Mouse (Mus musculus): ENCODE results near the gene Pkdcc. TPM values are rescaled to one million over a fixed set of nuclear protein-coding genes. Genes with fewer than 3 reads are reported as not detected.

Pkdcc gene
- polyA plus RNA-seq, 1 experiment from 2014 or later = 5.1 TPM

GRCm38 (mm10) chr17:83218722-83219121 is 3.6 kb downstream of the Pkdcc start:
- Histone ChIP-seq H3K27me3 (replicated peaks; ENCODE audit: control insufficient read depth, insufficient read depth, low read length) (no peaks in the 10 kb centered on the region), H3K9me3 (ENCODE audit: control insufficient read depth, low read length) (no peaks in the 10 kb centered on the region), H3K27ac (ENCODE audit: low read depth, low read length) (no peak overlapping the region), H3K4me2 (ENCODE audit: low read length) (peak overlapping the region; percentile 94), H3K4me3 (ENCODE audit: low read length) (no peak overlapping the region), H3K9ac (ENCODE audit: low read depth, low read length) (no peak overlapping the region), H3K36me3 (ENCODE audit: control insufficient read depth, insufficient read depth, low read length) (no peaks in the 10 kb centered on the region; the same call in 1 of the 2 replicates), H3K4me1 (ENCODE audit: control insufficient read depth, insufficient read depth, low read depth, low read length) (peaks cover 49% of the 10 kb centered on the region)
- WGBS = 67% methylated on average over 6 of the region's 6 CpGs
- no peak for ATAC-seq

GRCm38 (mm10) chr17:83219351-83220287 is 4.5 kb downstream of the Pkdcc start:
- no peak for ATAC-seq
- H3K27ac ChIP-seq (ENCODE audit: low read depth, low read length) = no peak overlapping the region
- H3K4me3 ChIP-seq (ENCODE audit: low read length) = no peak overlapping the region

GRCm38 (mm10) chr17:83220954-83221538 is 6.0 kb downstream of the Pkdcc start:
- WGBS = 86% methylated on average over 18 of the region's 18 CpGs
- no peaks in the 10 kb centered on the region for H3K9me3 ChIP-seq (ENCODE audit: control insufficient read depth, low read length)
- no peak overlapping the region for H3K27ac ChIP-seq (ENCODE audit: low read depth, low read length)
- peaks cover 41% of the 10 kb centered on the region for H3K4me1 ChIP-seq (ENCODE audit: control insufficient read depth, insufficient read depth, low read depth, low read length)
- H3K27me3 ChIP-seq (replicated peaks; ENCODE audit: control insufficient read depth, insufficient read depth, low read length) = no peaks in the 10 kb centered on the region
- H3K36me3 ChIP-seq (ENCODE audit: control insufficient read depth, insufficient read depth, low read length) = peaks cover 6% of the 10 kb centered on the region; the same call in 1 of the 2 replicates
- no peak overlapping the region for H3K4me3 ChIP-seq (ENCODE audit: low read length)
- H3K9ac ChIP-seq (ENCODE audit: low read depth, low read length) = no peak overlapping the region
- no peak overlapping the region for H3K4me2 ChIP-seq (ENCODE audit: low read length)
- ATAC-seq = no peak

More at GRCm38 (mm10) chr17:83219351-83220287, 4.5 kb downstream of the Pkdcc start:
- H3K4me1 ChIP-seq (ENCODE audit: control insufficient read depth, insufficient read depth, low read depth, low read length) = peaks cover 42% of the 10 kb centered on the region
- H3K9me3 ChIP-seq (ENCODE audit: control insufficient read depth, low read length) = no peaks in the 10 kb centered on the region
- no peaks in the 10 kb centered on the region for H3K27me3 ChIP-seq (replicated peaks; ENCODE audit: control insufficient read depth, insufficient read depth, low read length)
- peaks cover 6% of the 10 kb centered on the region; the same call in 1 of the 2 replicates for H3K36me3 ChIP-seq (ENCODE audit: control insufficient read depth, insufficient read depth, low read length)
- WGBS = 64% methylated on average over 14 of the region's 14 CpGs
- no peak overlapping the region for H3K9ac ChIP-seq (ENCODE audit: low read depth, low read length)
- peak overlapping the region; percentile 94; the same call in 1 of the 2 replicates for H3K4me2 ChIP-seq (ENCODE audit: low read length)

GRCm38 (mm10) chr17:83221611-83222500 is 6.8 kb downstream of the Pkdcc start:
- ATAC-seq = no peak
- Histone ChIP-seq H3K9ac (ENCODE audit: low read depth, low read length) (no peak overlapping the region), H3K4me1 (ENCODE audit: control insufficient read depth, insufficient read depth, low read depth, low read length) (peaks cover 33% of the 10 kb centered on the region), H3K4me2 (ENCODE audit: low read length) (no peak overlapping the region), H3K36me3 (ENCODE audit: control insufficient read depth, insufficient read depth, low read length) (peaks cover 6% of the 10 kb centered on the region; the same call in 1 of the 2 replicates), H3K9me3 (ENCODE audit: control insufficient read depth, low read length) (no peaks in the 10 kb centered on the region), H3K4me3 (ENCODE audit: low read length) (no peak overlapping the region), H3K27me3 (replicated peaks; ENCODE audit: control insufficient read depth, insufficient read depth, low read length) (no peaks in the 10 kb centered on the region), H3K27ac (ENCODE audit: low read depth, low read length) (no peak overlapping the region)
- 83% methylated on average over 13 of the region's 13 CpGs for WGBS

- Histone ChIP-seq H3K4me3 (ENCODE audit: low read length) (no peak overlapping the region), H3K27ac (ENCODE audit: low read depth, low read length) (no peak overlapping the region), H3K9me3 (ENCODE audit: control insufficient read depth, low read length) (no peaks in the 10 kb centered on the region), H3K27me3 (replicated peaks; ENCODE audit: control insufficient read depth, insufficient read depth, low read length) (no peaks in the 10 kb centered on the region), H3K36me3 (ENCODE audit: control insufficient read depth, insufficient read depth, low read length) (peaks cover 6% of the 10 kb centered on the region; the same call in 1 of the 2 replicates), H3K9ac (ENCODE audit: low read depth, low read length) (no peak overlapping the region), H3K4me2 (ENCODE audit: low read length) (no peak overlapping the region), H3K4me1 (ENCODE audit: control insufficient read depth, insufficient read depth, low read depth, low read length) (peaks cover 25% of the 10 kb centered on the region)
- 31% methylated on average over 3 of the region's 3 CpGs for WGBS
- no peak for ATAC-seq
Measured at GRCm38 (mm10) chr17:83222705-83223104, 7.6 kb downstream of the Pkdcc start.

GRCm38 (mm10) chr17:83224451-83224971 is 9.4 kb downstream of the Pkdcc start:
- Histone ChIP-seq H3K9ac (ENCODE audit: low read depth, low read length) (no peak overlapping the region), H3K9me3 (ENCODE audit: control insufficient read depth, low read length) (no peaks in the 10 kb centered on the region), H3K4me3 (ENCODE audit: low read length) (no peak overlapping the region), H3K36me3 (ENCODE audit: control insufficient read depth, insufficient read depth, low read length) (peaks cover 6% of the 10 kb centered on the region; the same call in 1 of the 2 replicates), H3K27ac (ENCODE audit: low read depth, low read length) (no peak overlapping the region), H3K27me3 (replicated peaks; ENCODE audit: control insufficient read depth, insufficient read depth, low read length) (no peaks in the 10 kb centered on the region), H3K4me1 (ENCODE audit: control insufficient read depth, insufficient read depth, low read depth, low read length) (peaks cover 9% of the 10 kb centered on the region), H3K4me2 (ENCODE audit: low read length) (no peak overlapping the region)
- ATAC-seq = 0 out of 2 replicates have a peak, but pooled peaks have one; percentile 28
- WGBS = 39% methylated on average over 13 of the region's 13 CpGs

GRCm38 (mm10) chr17:83226395-83226986 is 11.4 kb downstream of the Pkdcc start:
- Histone ChIP-seq H3K9me3 (ENCODE audit: control insufficient read depth, low read length) (no peaks in the 10 kb centered on the region), H3K27ac (ENCODE audit: low read depth, low read length) (no peak overlapping the region), H3K27me3 (replicated peaks; ENCODE audit: control insufficient read depth, insufficient read depth, low read length) (no peaks in the 10 kb centered on the region), H3K4me3 (ENCODE audit: low read length) (no peak overlapping the region), H3K4me2 (ENCODE audit: low read length) (no peak overlapping the region), H3K9ac (ENCODE audit: low read depth, low read length) (no peak overlapping the region), H3K4me1 (ENCODE audit: control insufficient read depth, insufficient read depth, low read depth, low read length) (peaks cover 5% of the 10 kb centered on the region), H3K36me3 (ENCODE audit: control insufficient read depth, insufficient read depth, low read length) (0 out of 2 replicates have a peak, but pooled peaks cover 6% of the 10 kb centered on the region)
- peak; percentile 32 for ATAC-seq
- 63% methylated on average over 8 of the region's 8 CpGs for WGBS

- no peak overlapping the region for H3K9ac ChIP-seq (ENCODE audit: low read depth, low read length)
- H3K4me1 ChIP-seq (ENCODE audit: control insufficient read depth, insufficient read depth, low read depth, low read length) = peaks cover 5% of the 10 kb centered on the region; the same call in 1 of the 2 replicates
- H3K9me3 ChIP-seq (ENCODE audit: control insufficient read depth, low read length) = no peaks in the 10 kb centered on the region
- no peaks in the 10 kb centered on the region for H3K36me3 ChIP-seq (ENCODE audit: control insufficient read depth, insufficient read depth, low read length)
- no peak overlapping the region for H3K27ac ChIP-seq (ENCODE audit: low read depth, low read length)
- H3K27me3 ChIP-seq (replicated peaks; ENCODE audit: control insufficient read depth, insufficient read depth, low read length) = no peaks in the 10 kb centered on the region
- ATAC-seq = no peak
- no peak overlapping the region for H3K4me2 ChIP-seq (ENCODE audit: low read length)
- 54% methylated on average over 11 of the region's 11 CpGs for WGBS
- no peak overlapping the region for H3K4me3 ChIP-seq (ENCODE audit: low read length)
Measured at GRCm38 (mm10) chr17:83231357-83231756, 16.3 kb downstream of the Pkdcc start.

All from hindbrain, embryonic 16.5 days (tissue).